In genomic region chr6:72656053-72656442, GRCm38 (mm10) we compare ENCODE assay signal across 10 mouse cellular contexts. TPM values are rescaled to one million over a fixed set of nuclear protein-coding genes. Genes with fewer than 3 reads are reported as not detected.
DNase-seq lines count a peak whose midpoint lies in the region; ATAC-seq and TF ChIP-seq lines count a peak whose summit lies in the region.
"Had no signal": no experiment of that assay in that cellular context is flagged by ENCODE, and none has a peak within 500 bp of the region (broad histone marks: within the 10 kb centered on the region; RNA-seq: fewer than 3 reads in every experiment).

No protein-coding gene starts in this region.

- no peaks in the 10 kb centered on the region for H3K36me3 ChIP-seq in kidney, embryonic 14.5 days (ENCODE audit: control insufficient read depth, insufficient read depth, low read length)
- no peaks in the 10 kb centered on the region for H3K36me3 ChIP-seq in embryonic facial prominence, embryonic 11.5 days (replicated peaks; ENCODE audit: control insufficient read depth, insufficient read depth, low read depth, low read length)
- no peaks in the 10 kb centered on the region for H3K36me3 ChIP-seq in limb, embryonic 14.5 days (ENCODE audit: control insufficient read depth, insufficient read depth, low read length)
- H3K36me3 ChIP-seq: liver, embryonic 15.5 days; neural tube, embryonic 12.5 days had no signal

- TF ChIP-seq POLR2A in limb, embryonic 14.5 days (IDR thresholded peaks at IDR 0.05; ENCODE audit: borderline replicate concordance, extremely low read depth, insufficient read depth, insufficient read length): no peak

- peak overlapping the region; percentile 94 for H3K27ac ChIP-seq in kidney, embryonic 14.5 days (ENCODE audit: low read depth, low read length)
- peak overlapping the region; percentile 87 for H3K27ac ChIP-seq in embryonic facial prominence, embryonic 11.5 days (replicated peaks; ENCODE audit: low read depth, low read length)
- H3K27ac ChIP-seq in limb, embryonic 14.5 days (replicated peaks; ENCODE audit: low read depth, low read length): peak overlapping the region; percentile 89

- peak overlapping the region; percentile 26; the same call in 1 of the 2 replicates for H3K4me3 ChIP-seq in kidney, embryonic 14.5 days (ENCODE audit: low read length)
- H3K4me3 ChIP-seq in embryonic facial prominence, embryonic 11.5 days (ENCODE audit: low read depth, low read length): no peak overlapping the region
- peak overlapping the region; percentile 29 for H3K4me3 ChIP-seq in limb, embryonic 14.5 days (replicated peaks; ENCODE audit: low read length)
- H3K4me3 ChIP-seq: liver, embryonic 15.5 days had no signal

- ATAC-seq in kidney, embryonic 14.5 days (ENCODE audit: low FRiP score, low TSS enrichment): no peak
- ATAC-seq in embryonic facial prominence, embryonic 11.5 days (replicated peaks; ENCODE audit: insufficient number of reproducible peaks, low FRiP score, low TSS enrichment, low read depth): 0 out of 2 replicates have a peak, but pooled peaks have one; percentile 3
- no peak for ATAC-seq in limb, embryonic 14.5 days (ENCODE audit: low FRiP score, low read depth)

- H3K9me3 ChIP-seq in kidney, embryonic 14.5 days (ENCODE audit: control insufficient read depth, low read length): no peaks in the 10 kb centered on the region
- no peaks in the 10 kb centered on the region for H3K9me3 ChIP-seq in embryonic facial prominence, embryonic 11.5 days (replicated peaks; ENCODE audit: control insufficient read depth, low read length)
- H3K9me3 ChIP-seq in limb, embryonic 14.5 days (ENCODE audit: control insufficient read depth, low read length): no peaks in the 10 kb centered on the region
- H3K9me3 ChIP-seq: liver, embryonic 15.5 days; neural tube, embryonic 12.5 days had no signal

- H3K27me3 ChIP-seq in kidney, embryonic 14.5 days (ENCODE audit: control insufficient read depth, insufficient read depth, low read length): no peaks in the 10 kb centered on the region
- H3K27me3 ChIP-seq in embryonic facial prominence, embryonic 11.5 days (ENCODE audit: control insufficient read depth, insufficient read depth, low read length): no peaks in the 10 kb centered on the region
- H3K27me3 ChIP-seq in limb, embryonic 14.5 days (ENCODE audit: control insufficient read depth, insufficient read depth, low read length): no peaks in the 10 kb centered on the region
- H3K27me3 ChIP-seq: liver, embryonic 15.5 days; neural tube, embryonic 12.5 days had no signal

- H3K4me2 ChIP-seq in kidney, embryonic 14.5 days (replicated peaks; ENCODE audit: low read depth, low read length): peak overlapping the region; percentile 46
- H3K4me2 ChIP-seq in embryonic facial prominence, embryonic 11.5 days (ENCODE audit: low read depth, low read length): peak overlapping the region; percentile 28
- peak overlapping the region; percentile 54 for H3K4me2 ChIP-seq in limb, embryonic 14.5 days (replicated peaks; ENCODE audit: low read depth, low read length, severe bottlenecking)
- H3K4me2 ChIP-seq: liver, embryonic 15.5 days had no signal

- peak overlapping the region; percentile 18; the same call in 1 of the 2 replicates for H3K9ac ChIP-seq in kidney, embryonic 14.5 days (ENCODE audit: low read depth, low read length)
- no peak overlapping the region; the same call in 1 of the 2 replicates for H3K9ac ChIP-seq in embryonic facial prominence, embryonic 11.5 days (replicated peaks; ENCODE audit: low read length)
- peak overlapping the region; percentile 1; the same call in 1 of the 2 replicates for H3K9ac ChIP-seq in limb, embryonic 14.5 days (ENCODE audit: low read depth, low read length, severe bottlenecking)
- H3K9ac ChIP-seq: liver, embryonic 15.5 days had no signal

- WGBS in kidney, embryonic 14.5 days: 55% methylated on average over 7 of the region's 7 CpGs
- 72% methylated on average over 7 of the region's 7 CpGs for WGBS in embryonic facial prominence, embryonic 11.5 days
- WGBS in limb, embryonic 14.5 days: 33% methylated on average over 7 of the region's 7 CpGs

- H3K4me1 ChIP-seq in kidney, embryonic 14.5 days (ENCODE audit: control insufficient read depth, insufficient read depth, low read length): peaks cover 52% of the 10 kb centered on the region
- H3K4me1 ChIP-seq in embryonic facial prominence, embryonic 11.5 days (ENCODE audit: control insufficient read depth, insufficient read depth, low read length): no peaks in the 10 kb centered on the region
- H3K4me1 ChIP-seq in limb, embryonic 14.5 days (ENCODE audit: control insufficient read depth, insufficient read depth, low read length): peaks cover 58% of the 10 kb centered on the region

- DNase-seq in kidney, adult 9 months: no peak
- DNase-seq in R1 (ENCODE audit: low read depth, low spot score): peak; percentile 75
- no peak for DNase-seq in embryonic facial prominence, embryonic 11.5 days (ENCODE audit: low spot score)
- no peak for DNase-seq in limb, embryonic 14.5 days (ENCODE audit: low spot score)
- DNase-seq in adrenal gland, adult 8-10 months: no peak
- DNase-seq in spleen, postnatal 10 days (ENCODE audit: low spot score in 2 of 2): no peak
- DNase-seq: cerebellum, postnatal 36 days had no signal

RNA-seq across cellular contexts. Expression of gene Tgoln1, which starts 39.2 kb away (rescaled TPM):
- 22.5 and 39.6 TPM in 2 replicates for polyA plus RNA-seq in kidney, embryonic 14.5 days (2014; fragmentation: Nextera tagmentation; extraction: Ambion mirVana)
- polyA plus RNA-seq in embryonic facial prominence, embryonic 11.5 days (2014; fragmentation: Nextera tagmentation; extraction: Ambion mirVana): 31.8 and 35.1 TPM in 2 replicates
- 19.4 and 19.9 TPM in 2 replicates for polyA plus RNA-seq in limb, embryonic 14.5 days (2012; rRNA removed)
- 27.6 and 28.1 TPM in 2 replicates for polyA plus RNA-seq in limb, embryonic 14.5 days (2014; fragmentation: Nextera tagmentation; extraction: Ambion mirVana)
- total RNA-seq in adrenal gland, adult 8-10 months (2022): 100 to 1,000 TPM; 238 to 271 (median 258) TPM

RNA-seq across cellular contexts. Expression of gene Retsat, which starts 57.8 kb away (rescaled TPM):
- 14.7 and 20.1 TPM in 2 replicates for polyA plus RNA-seq in kidney, embryonic 14.5 days (2014; fragmentation: Nextera tagmentation; extraction: Ambion mirVana)
- 9.5 and 10.1 TPM in 2 replicates for polyA plus RNA-seq in embryonic facial prominence, embryonic 11.5 days (2014; fragmentation: Nextera tagmentation; extraction: Ambion mirVana)
- polyA plus RNA-seq in limb, embryonic 14.5 days (2012; rRNA removed): 8.8 and 10.7 TPM in 2 replicates
- 16.1 and 19.0 TPM in 2 replicates for polyA plus RNA-seq in limb, embryonic 14.5 days (2014; fragmentation: Nextera tagmentation; extraction: Ambion mirVana)
- total RNA-seq in adrenal gland, adult 8-10 months (2022): 100 to 1,000 TPM; 269 to 371 (median 318) TPM

RNA-seq across cellular contexts. Expression of gene Elmod3, which starts 57.8 kb away (rescaled TPM):
- polyA plus RNA-seq in kidney, embryonic 14.5 days (2014; fragmentation: Nextera tagmentation; extraction: Ambion mirVana): 10.4 and 15.0 TPM in 2 replicates
- 16.4 and 17.2 TPM in 2 replicates for polyA plus RNA-seq in embryonic facial prominence, embryonic 11.5 days (2014; fragmentation: Nextera tagmentation; extraction: Ambion mirVana)
- 13.7 and 18.6 TPM in 2 replicates for polyA plus RNA-seq in limb, embryonic 14.5 days (2012; rRNA removed)
- 19.4 and 20.3 TPM in 2 replicates for polyA plus RNA-seq in limb, embryonic 14.5 days (2014; fragmentation: Nextera tagmentation; extraction: Ambion mirVana)
- total RNA-seq in adrenal gland, adult 8-10 months (2022): 10 to 100 TPM; 19.9 to 35.5 (median 25.5) TPM
